Mouse (Mus musculus): Measurements from ENCODE around the gene Prkg1. TPM values are rescaled to one million over a fixed set of nuclear protein-coding genes. Genes with fewer than 3 reads are reported as not detected.

Prkg1 gene
- polyA plus RNA-seq, 1 experiment from 2014 or later = 3.2 TPM

DNA sequence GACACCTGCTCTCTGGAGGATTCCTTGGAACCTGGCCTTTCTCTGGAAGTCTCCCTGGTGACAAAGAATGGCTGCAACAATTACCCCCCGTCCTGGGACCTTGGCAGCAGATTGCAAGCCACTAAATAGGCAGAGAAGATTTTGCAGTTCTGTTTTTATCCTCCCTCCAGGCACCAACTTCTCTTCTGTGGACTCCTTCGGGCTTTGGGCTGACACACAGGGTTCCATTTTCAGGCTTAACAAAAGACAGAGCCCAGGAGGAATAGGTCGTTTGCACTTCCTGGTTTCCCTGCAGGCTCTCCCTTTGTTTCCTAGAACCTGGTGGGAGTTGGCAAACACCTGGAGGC lies 690.1 kb downstream of the Prkg1 start:
- no peaks in the 10 kb centered on the region for H3K9me3 ChIP-seq (ENCODE audit: control insufficient read depth, low read length)
- H3K27me3 ChIP-seq (replicated peaks; ENCODE audit: control insufficient read depth, insufficient read depth, low read length) = no peaks in the 10 kb centered on the region
- peak overlapping the region; percentile 37 for H3K4me2 ChIP-seq (ENCODE audit: low read length)
- H3K9ac ChIP-seq (replicated peaks; ENCODE audit: low read depth, low read length) = no peak overlapping the region
- H3K4me3 ChIP-seq (replicated peaks; ENCODE audit: low read length) = no peak overlapping the region; the same call in 1 of the 2 replicates
- peak; percentile 20; the same call in 1 of the 2 replicates for ATAC-seq
- no peaks in the 10 kb centered on the region for H3K36me3 ChIP-seq (ENCODE audit: control insufficient read depth, insufficient read depth)
- 0 out of 2 replicates have a peak, but pooled peaks cover 6% of the 10 kb centered on the region for H3K4me1 ChIP-seq (replicated peaks; ENCODE audit: control insufficient read depth, insufficient read depth, low read length)
- 0% methylated on average over 3 of the region's 3 CpGs for WGBS
- no peak overlapping the region for H3K27ac ChIP-seq (ENCODE audit: low read length)

DNA sequence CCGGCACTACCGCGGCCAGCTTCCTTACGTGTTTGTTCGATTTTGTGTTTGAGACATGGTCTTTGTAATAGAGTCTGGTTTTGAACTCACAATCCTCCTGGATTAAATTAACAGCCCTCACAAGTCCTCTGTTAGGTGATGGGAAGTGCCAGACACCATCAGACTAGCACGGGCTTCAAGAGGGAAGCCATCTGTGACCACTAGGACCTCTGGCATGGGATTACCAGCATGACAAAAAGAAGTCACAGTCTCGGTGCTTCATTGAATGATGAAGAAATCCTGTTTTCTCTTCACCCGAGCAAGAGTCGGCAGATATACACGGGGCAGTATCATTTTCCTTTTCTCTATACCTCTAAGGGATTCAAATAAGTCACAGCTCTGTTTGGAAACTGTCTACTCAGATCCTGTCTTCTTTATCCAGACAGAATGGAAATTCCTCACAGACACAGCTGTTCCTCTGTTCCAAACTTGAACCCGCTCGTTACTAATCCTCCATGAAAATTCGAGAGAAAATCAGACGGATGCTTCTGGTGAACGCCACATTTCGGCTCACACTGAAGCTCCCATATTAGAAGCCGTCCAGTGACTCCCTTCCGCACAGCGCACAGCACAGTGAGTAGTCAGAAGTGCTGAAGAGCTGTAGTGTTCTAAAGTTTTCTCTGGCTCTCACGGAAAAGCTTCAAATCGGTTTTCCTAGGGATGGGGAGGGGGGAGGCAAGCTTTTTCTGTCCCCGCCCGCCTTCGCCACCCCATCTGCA lies 690.7 kb downstream of the Prkg1 start:
- 30% methylated on average over 24 of the region's 24 CpGs for WGBS
- Histone ChIP-seq H3K27me3 (replicated peaks; ENCODE audit: control insufficient read depth, insufficient read depth, low read length) (no peaks in the 10 kb centered on the region), H3K4me3 (replicated peaks; ENCODE audit: low read length) (no peak overlapping the region; the same call in 1 of the 2 replicates), H3K27ac (ENCODE audit: low read length) (no peak overlapping the region), H3K4me2 (ENCODE audit: low read length) (peak overlapping the region; percentile 37), H3K9ac (replicated peaks; ENCODE audit: low read depth, low read length) (no peak overlapping the region), H3K4me1 (replicated peaks; ENCODE audit: control insufficient read depth, insufficient read depth, low read length) (0 out of 2 replicates have a peak, but pooled peaks cover 6% of the 10 kb centered on the region), H3K9me3 (ENCODE audit: control insufficient read depth, low read length) (no peaks in the 10 kb centered on the region), H3K36me3 (ENCODE audit: control insufficient read depth, insufficient read depth) (no peaks in the 10 kb centered on the region)
- no peak; the same call in 1 of the 2 replicates for ATAC-seq

GRCm38 (mm10) chr19:31065206-31065781 lies 699.5 kb downstream of the Prkg1 start:
- Histone ChIP-seq H3K9me3 (ENCODE audit: control insufficient read depth, low read length) (no peaks in the 10 kb centered on the region), H3K27me3 (replicated peaks; ENCODE audit: control insufficient read depth, insufficient read depth, low read length) (no peaks in the 10 kb centered on the region), H3K27ac (ENCODE audit: low read length) (no peak overlapping the region), H3K4me1 (replicated peaks; ENCODE audit: control insufficient read depth, insufficient read depth, low read length) (no peaks in the 10 kb centered on the region), H3K4me3 (replicated peaks; ENCODE audit: low read length) (no peak overlapping the region), H3K4me2 (ENCODE audit: low read length) (no peak overlapping the region), H3K36me3 (ENCODE audit: control insufficient read depth, insufficient read depth) (no peaks in the 10 kb centered on the region), H3K9ac (replicated peaks; ENCODE audit: low read depth, low read length) (no peak overlapping the region)
- 86% methylated on average over 11 of the region's 11 CpGs for WGBS
- ATAC-seq = no peak

DNA sequence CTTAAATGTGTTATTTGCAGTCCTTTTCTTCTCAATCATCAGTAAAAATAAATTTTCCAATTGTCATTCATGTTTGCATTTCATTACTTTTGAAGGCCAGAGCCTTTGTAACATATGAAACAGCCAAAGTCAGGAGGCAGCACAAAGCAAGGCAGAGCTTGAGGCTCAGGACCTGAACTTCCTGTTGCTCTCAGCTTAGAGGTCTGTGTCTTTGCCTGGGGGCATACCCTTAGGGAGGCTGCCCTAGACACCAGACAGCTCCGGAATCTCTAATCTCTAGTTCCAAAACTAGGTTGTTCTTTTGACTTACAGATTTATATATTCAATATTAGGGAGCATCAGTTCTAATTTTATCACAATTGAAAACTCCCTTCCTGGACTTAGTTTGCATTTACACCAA lies 700.1 kb downstream of the Prkg1 start:
- 79% methylated on average over 1 of the region's 1 CpGs for WGBS
- Histone ChIP-seq H3K27ac (ENCODE audit: low read length) (no peak overlapping the region), H3K9ac (replicated peaks; ENCODE audit: low read depth, low read length) (no peak overlapping the region), H3K9me3 (ENCODE audit: control insufficient read depth, low read length) (no peaks in the 10 kb centered on the region), H3K4me3 (replicated peaks; ENCODE audit: low read length) (no peak overlapping the region), H3K27me3 (replicated peaks; ENCODE audit: control insufficient read depth, insufficient read depth, low read length) (no peaks in the 10 kb centered on the region), H3K4me2 (ENCODE audit: low read length) (no peak overlapping the region), H3K4me1 (replicated peaks; ENCODE audit: control insufficient read depth, insufficient read depth, low read length) (no peaks in the 10 kb centered on the region), H3K36me3 (ENCODE audit: control insufficient read depth, insufficient read depth) (no peaks in the 10 kb centered on the region)
- no peak for ATAC-seq

DNA sequence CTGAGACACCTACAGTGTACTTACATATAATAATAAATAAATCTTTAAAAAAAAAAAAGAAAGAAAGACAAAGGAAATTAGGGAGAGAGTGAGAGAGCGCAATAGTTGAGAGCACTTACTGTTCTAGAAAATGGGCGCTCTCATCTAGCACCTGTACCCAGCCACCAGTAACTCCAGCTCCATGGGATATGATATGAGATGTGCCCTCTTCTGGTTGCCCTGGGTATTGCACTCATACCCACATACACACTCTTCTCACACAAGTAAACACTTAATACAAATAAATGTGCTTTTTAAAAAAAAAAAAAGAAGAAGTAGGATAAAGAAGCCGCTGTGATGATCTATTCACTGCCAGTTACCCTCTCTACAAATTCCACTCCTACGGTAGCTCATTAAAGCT lies 718.2 kb downstream of the Prkg1 start:
- H3K27me3 ChIP-seq (replicated peaks; ENCODE audit: control insufficient read depth, insufficient read depth, low read length) = no peaks in the 10 kb centered on the region
- no peak for ATAC-seq

GRCm38 (mm10) chr19:31040948-31041847 lies 723.6 kb downstream of the Prkg1 start:
- H3K36me3 ChIP-seq (ENCODE audit: control insufficient read depth, insufficient read depth) = no peaks in the 10 kb centered on the region
- no peaks in the 10 kb centered on the region for H3K27me3 ChIP-seq (replicated peaks; ENCODE audit: control insufficient read depth, insufficient read depth, low read length)
- no peak overlapping the region for H3K4me2 ChIP-seq (ENCODE audit: low read length)
- no peak overlapping the region for H3K9ac ChIP-seq (replicated peaks; ENCODE audit: low read depth, low read length)
- no peak overlapping the region for H3K27ac ChIP-seq (ENCODE audit: low read length)
- H3K4me3 ChIP-seq (replicated peaks; ENCODE audit: low read length) = no peak overlapping the region
- H3K4me1 ChIP-seq (replicated peaks; ENCODE audit: control insufficient read depth, insufficient read depth, low read length) = no peaks in the 10 kb centered on the region
- no peaks in the 10 kb centered on the region for H3K9me3 ChIP-seq (ENCODE audit: control insufficient read depth, low read length)
- 55% methylated on average over 2 of the region's 2 CpGs for WGBS
- no peak for ATAC-seq

More for the DNA sequence above, 718.2 kb downstream of the Prkg1 start:
- Histone ChIP-seq H3K27ac (ENCODE audit: low read length) (no peak overlapping the region), H3K9ac (replicated peaks; ENCODE audit: low read depth, low read length) (no peak overlapping the region), H3K4me2 (ENCODE audit: low read length) (no peak overlapping the region), H3K9me3 (ENCODE audit: control insufficient read depth, low read length) (no peaks in the 10 kb centered on the region), H3K4me1 (replicated peaks; ENCODE audit: control insufficient read depth, insufficient read depth, low read length) (no peaks in the 10 kb centered on the region), H3K36me3 (ENCODE audit: control insufficient read depth, insufficient read depth) (no peaks in the 10 kb centered on the region), H3K4me3 (replicated peaks; ENCODE audit: low read length) (no peak overlapping the region)
- WGBS = 98% methylated on average over 4 of the region's 4 CpGs

- H3K9me3 ChIP-seq (ENCODE audit: control insufficient read depth, low read length) = no peaks in the 10 kb centered on the region
- no peaks in the 10 kb centered on the region for H3K36me3 ChIP-seq (ENCODE audit: control insufficient read depth, insufficient read depth)
- WGBS = 74% methylated on average over 3 of the region's 3 CpGs
- H3K4me3 ChIP-seq (replicated peaks; ENCODE audit: low read length) = no peak overlapping the region
- H3K9ac ChIP-seq (replicated peaks; ENCODE audit: low read depth, low read length) = no peak overlapping the region
- ATAC-seq = no peak
- H3K27ac ChIP-seq (ENCODE audit: low read length) = no peak overlapping the region
- no peak overlapping the region for H3K4me2 ChIP-seq (ENCODE audit: low read length)
- no peaks in the 10 kb centered on the region for H3K4me1 ChIP-seq (replicated peaks; ENCODE audit: control insufficient read depth, insufficient read depth, low read length)
- H3K27me3 ChIP-seq (replicated peaks; ENCODE audit: control insufficient read depth, insufficient read depth, low read length) = no peaks in the 10 kb centered on the region
Observed at GRCm38 (mm10) chr19:31038951-31039350, 725.9 kb downstream of the Prkg1 start.

DNA sequence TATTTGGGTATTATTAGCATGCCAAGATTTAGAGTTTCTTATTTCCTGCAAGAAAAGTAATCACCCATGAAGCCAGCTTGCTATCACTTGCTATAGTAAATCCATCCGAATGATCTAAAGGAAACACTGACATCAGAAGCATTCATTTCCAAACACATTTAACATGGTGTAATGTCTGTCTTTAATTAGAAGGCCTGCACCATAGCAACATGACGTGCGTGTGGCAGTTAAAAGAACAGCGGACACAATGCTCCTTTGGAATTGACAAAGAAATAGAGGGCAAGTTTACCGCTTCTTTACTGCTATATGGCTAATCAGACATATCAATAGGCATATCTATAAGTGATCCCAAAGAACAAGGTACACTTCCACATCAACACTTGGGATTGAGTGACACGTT lies 733.2 kb downstream of the Prkg1 start:
- H3K27me3 ChIP-seq (replicated peaks; ENCODE audit: control insufficient read depth, insufficient read depth, low read length) = no peaks in the 10 kb centered on the region
- H3K36me3 ChIP-seq (ENCODE audit: control insufficient read depth, insufficient read depth) = no peaks in the 10 kb centered on the region
- H3K9ac ChIP-seq (replicated peaks; ENCODE audit: low read depth, low read length) = no peak overlapping the region
- no peaks in the 10 kb centered on the region for H3K9me3 ChIP-seq (ENCODE audit: control insufficient read depth, low read length)
- no peak overlapping the region for H3K27ac ChIP-seq (ENCODE audit: low read length)
- H3K4me1 ChIP-seq (replicated peaks; ENCODE audit: control insufficient read depth, insufficient read depth, low read length) = no peaks in the 10 kb centered on the region
- 24% methylated on average over 6 of the region's 6 CpGs for WGBS
- H3K4me2 ChIP-seq (ENCODE audit: low read length) = no peak overlapping the region
- no peak for ATAC-seq
- no peak overlapping the region for H3K4me3 ChIP-seq (replicated peaks; ENCODE audit: low read length)

DNA sequence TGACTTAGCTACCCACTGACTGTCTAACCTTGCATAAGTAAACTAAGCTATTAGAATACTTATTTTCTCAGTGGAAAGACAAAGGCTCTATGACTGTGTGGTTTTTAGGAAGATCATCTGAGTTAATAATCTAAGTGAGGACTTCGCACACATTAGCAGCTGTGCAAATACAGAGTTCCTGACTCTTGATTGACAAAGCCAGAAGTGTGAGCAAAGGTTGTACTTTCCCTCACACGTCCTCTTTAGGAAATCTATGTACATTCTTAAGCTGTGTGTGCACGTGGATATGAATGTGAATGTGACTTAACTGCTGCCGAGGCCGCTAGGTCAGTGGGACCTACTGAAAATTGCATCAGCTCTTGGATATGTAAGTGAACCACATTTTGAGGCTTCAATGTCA lies 738.0 kb downstream of the Prkg1 start:
- no peak overlapping the region for H3K27ac ChIP-seq (ENCODE audit: low read length)
- WGBS = 80% methylated on average over 5 of the region's 5 CpGs

More for the DNA sequence above, 738.0 kb downstream of the Prkg1 start:
- Histone ChIP-seq H3K9me3 (ENCODE audit: control insufficient read depth, low read length) (no peaks in the 10 kb centered on the region), H3K4me1 (replicated peaks; ENCODE audit: control insufficient read depth, insufficient read depth, low read length) (no peaks in the 10 kb centered on the region), H3K9ac (replicated peaks; ENCODE audit: low read depth, low read length) (no peak overlapping the region), H3K4me3 (replicated peaks; ENCODE audit: low read length) (no peak overlapping the region), H3K27me3 (replicated peaks; ENCODE audit: control insufficient read depth, insufficient read depth, low read length) (no peaks in the 10 kb centered on the region), H3K4me2 (ENCODE audit: low read length) (no peak overlapping the region), H3K36me3 (ENCODE audit: control insufficient read depth, insufficient read depth) (no peaks in the 10 kb centered on the region)
- no peak for ATAC-seq
